Mouse (Mus musculus) heart, adult 2 months (tissue): ENCODE measurements around the gene Gm4513. TPM values are rescaled to one million over a fixed set of nuclear protein-coding genes. Genes with fewer than 3 reads are reported as not detected.
"Not testable (repeated sequence)": the region's sequence is repeated elsewhere in the genome, so short reads cannot be mapped to it uniquely, and the experiment has no call there.

Experiments used
- DNase-seq, 2 experiments: peaks; one replicate each; pipeline ENCODE4 v3.0.0; 2021
- H3K27ac ChIP-seq: fragments of 200-600 bp; 2 replicates; pipeline ENCODE4 v1.8.1; 2022
- H3K27me3 ChIP-seq: fragments of 200-500 bp; 2 replicates; pipeline ENCODE4 v1.6.1; 2012; ENCODE audit warnings: mild to moderate bottlenecking, low read length, inconsistent platforms, mixed read lengths; ENCODE audit not compliant: control insufficient read depth, insufficient read depth
- H3K36me3 ChIP-seq: fragments of 200-500 bp; 2 replicates; pipeline ENCODE4 v1.6.1; 2012; ENCODE audit warnings: low read length, inconsistent platforms; ENCODE audit not compliant: control insufficient read depth, insufficient read depth
- H3K4me1 ChIP-seq: fragments of 200-500 bp; 2 replicates; pipeline ENCODE4 v1.6.1; 2011; ENCODE audit warnings: low read length; ENCODE audit not compliant: control insufficient read depth, insufficient read depth
- H3K4me3 ChIP-seq: fragments of 200-600 bp; 2 replicates; pipeline ENCODE4 v1.8.1; 2022
- H3K79me2 ChIP-seq: fragments of 200-500 bp; replicated peaks from 2 replicates; pipeline ENCODE4 v1.6.1; 2012; ENCODE audit warnings: mild to moderate bottlenecking, inconsistent platforms, low read length, moderate library complexity, mixed read lengths; ENCODE audit not compliant: control insufficient read depth, insufficient read depth
- H3K9ac ChIP-seq: fragments of 200-500 bp; 2 replicates; pipeline ENCODE4 v1.6.1; 2012; ENCODE audit warnings: low read depth, mild to moderate bottlenecking, control low read depth, inconsistent platforms, low read length, mixed read lengths
- WGBS: fragments of 180-500 bp; shearing (Covaris S2); methylation state at CpG from one replicate; pipeline ENCODE4 v1.1.7; 2018; 5-methylcytosine and 5-hydroxymethylcytosine counted together
- intact Hi-C: fragments of 180-260 bp; cut with DNase I; formaldehyde crosslinking; loops from one replicate; pipeline ENCODE4 v1.15.1; 2025
- long read RNA-seq: library from polyadenylated mRNA; stranded (forward); transcript quantifications from one replicate; pipeline ENCODE4 v2.0.0, GENCODE M21; 2021
- polyA plus RNA-seq: library from polyadenylated mRNA; depleted of rRNA; stranded (reverse); fragments of >200 nt; gene quantifications from 2 replicates; pipeline ENCODE4 v1.2.3, GENCODE M21; 2012; rRNA removed
- total RNA-seq, 2 experiments: library from RNA; stranded (reverse); gene quantifications; 2 replicates each; pipeline ENCODE4 v1.2.3; 2021

Gm4513 gene
- total RNA-seq (not detected), polyA plus RNA-seq (not detected in 2 replicates)
- long read RNA-seq, result 0 reads

DNA sequence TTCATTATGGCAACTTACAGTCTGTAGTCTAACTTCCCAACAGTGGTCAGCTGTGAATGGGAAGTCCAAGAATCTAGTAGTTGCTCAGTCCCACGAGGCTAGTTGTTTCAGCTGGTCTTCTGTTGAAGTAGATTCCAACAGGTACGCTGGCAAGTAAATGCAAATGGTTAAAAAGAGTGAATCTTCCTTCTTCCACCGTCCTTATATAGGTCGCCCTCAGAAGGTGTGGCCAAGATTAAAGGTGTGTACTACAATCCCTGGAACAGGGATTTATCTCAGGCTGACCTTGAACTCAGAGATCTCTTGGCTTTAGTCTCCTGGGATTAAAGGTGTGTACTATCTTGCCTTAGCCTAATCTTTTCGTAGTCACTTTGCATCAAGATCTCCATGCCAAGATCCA is at the start of gene Gm4513:
Gene Gm4513, minus strand, starts transcription at position 101 of the 400 bp plus-strand sequence.
- 69% methylated on average over 3 of the region's 5 CpGs for WGBS
- H3K36me3 ChIP-seq, H3K4me1 ChIP-seq, DNase-seq, intact Hi-C loops, H3K9ac ChIP-seq, H3K27me3 ChIP-seq, H3K27ac ChIP-seq, H3K79me2 ChIP-seq, H3K4me3 ChIP-seq: not testable (repeated sequence)

DNA sequence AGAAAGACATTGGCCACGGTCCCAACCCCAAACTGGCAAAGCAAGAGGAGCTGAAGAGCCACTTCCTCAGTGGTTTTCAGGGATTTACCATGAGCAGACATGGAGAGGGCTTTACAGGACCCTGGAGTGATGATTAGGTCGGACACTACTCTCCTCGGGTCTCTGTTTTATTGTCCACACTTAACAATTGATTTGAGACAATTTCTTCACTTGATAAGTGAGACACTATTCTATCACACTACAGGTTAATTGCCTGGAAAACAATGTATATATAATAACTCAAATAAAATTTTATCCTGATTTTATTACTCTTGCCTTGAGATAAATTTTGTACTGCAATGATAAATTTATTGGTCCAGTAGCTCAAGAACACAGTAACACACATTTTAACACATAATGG is 22.7 kb downstream of the Gm4513 start, which contains the start of gene Gm4141:
Gene Gm4141, minus strand, starts transcription at position 101 of the 400 bp plus-strand sequence.
- no CpG with 5 or more reads among the region's 3 CpGs for WGBS
- H3K27ac ChIP-seq, H3K27me3 ChIP-seq, H3K36me3 ChIP-seq, intact Hi-C loops, H3K79me2 ChIP-seq, H3K9ac ChIP-seq, H3K4me1 ChIP-seq, H3K4me3 ChIP-seq, DNase-seq: not testable (repeated sequence)

DNA sequence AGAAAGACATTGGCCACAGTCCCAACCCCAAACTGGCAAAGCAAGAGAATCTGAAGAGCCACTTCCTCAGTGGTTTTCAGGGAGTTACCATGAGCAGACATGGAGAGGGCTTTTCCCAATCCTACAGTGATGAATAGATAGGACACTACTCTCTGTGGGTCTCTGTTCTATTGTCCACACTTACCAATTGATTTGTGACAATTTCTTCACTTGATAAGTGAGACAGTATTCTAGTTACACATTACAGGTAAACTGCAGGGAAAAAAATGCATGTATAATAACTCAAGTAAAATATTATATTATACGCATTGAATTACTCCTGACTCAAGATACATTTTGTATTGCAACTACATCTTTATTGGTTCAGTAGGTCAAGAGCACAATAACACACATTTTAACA is 53.2 kb downstream of the Gm4513 start, which contains the start of gene Gm5726:
Gene Gm5726, minus strand, starts transcription at position 101 of the 400 bp plus-strand sequence.
- intact Hi-C loops, H3K9ac ChIP-seq, H3K36me3 ChIP-seq, H3K4me1 ChIP-seq, H3K27ac ChIP-seq, H3K4me3 ChIP-seq, H3K79me2 ChIP-seq, DNase-seq, H3K27me3 ChIP-seq: not testable (repeated sequence)
- no CpG with 5 or more reads among the region's 1 CpGs for WGBS

Other genes with a start within 250 kb of the Gm4513 start
- not detected for gene Gm5728, start 223.6 kb downstream of the Gm4513 start, total RNA-seq
- gene Gm5728, start 223.6 kb downstream of the Gm4513 start, polyA plus RNA-seq, result not detected in 2 replicates
- not detected for gene Vmn1r100, start 181.1 kb downstream of the Gm4513 start, total RNA-seq
- gene Vmn1r100, start 181.1 kb downstream of the Gm4513 start, polyA plus RNA-seq, result not detected in 2 replicates
- not detected for gene Vmn1r101, start 156.4 kb downstream of the Gm4513 start, total RNA-seq
- gene Vmn1r101, start 156.4 kb downstream of the Gm4513 start, polyA plus RNA-seq, result not detected in 2 replicates
- gene Gm10670, start 124.1 kb downstream of the Gm4513 start, total RNA-seq, result not detected
- not detected in 2 replicates for gene Gm10670, start 124.1 kb downstream of the Gm4513 start, polyA plus RNA-seq
- gene Vmn1r103, start 88.5 kb downstream of the Gm4513 start, total RNA-seq, result not detected
- gene Vmn1r103, start 88.5 kb downstream of the Gm4513 start, polyA plus RNA-seq, result not detected in 2 replicates
- not detected for gene Vmn1r104, start 65.2 kb downstream of the Gm4513 start, total RNA-seq
- not detected in 2 replicates for gene Vmn1r104, start 65.2 kb downstream of the Gm4513 start, polyA plus RNA-seq
- gene Gm5726, start 53.3 kb downstream of the Gm4513 start, total RNA-seq, result not detected
- gene Gm5726, start 53.3 kb downstream of the Gm4513 start, polyA plus RNA-seq, result not detected in 2 replicates
- gene Gm4141, start 22.8 kb downstream of the Gm4513 start, total RNA-seq, result not detected
- not detected in 2 replicates for gene Gm4141, start 22.8 kb downstream of the Gm4513 start, polyA plus RNA-seq
- not detected for gene Vmn1r107, start 69.9 kb upstream of the Gm4513 start, total RNA-seq
- gene Vmn1r107, start 69.9 kb upstream of the Gm4513 start, polyA plus RNA-seq, result not detected in 2 replicates
- gene Vmn1r111, start 104.2 kb upstream of the Gm4513 start, total RNA-seq, result not detected
- not detected in 2 replicates for gene Vmn1r111, start 104.2 kb upstream of the Gm4513 start, polyA plus RNA-seq
- gene Gm10668, start 131.6 kb upstream of the Gm4513 start, total RNA-seq, result not detected
- not detected in 2 replicates for gene Gm10668, start 131.6 kb upstream of the Gm4513 start, polyA plus RNA-seq
- not detected for gene Vmn1r112, start 172.2 kb upstream of the Gm4513 start, total RNA-seq
- gene Vmn1r112, start 172.2 kb upstream of the Gm4513 start, polyA plus RNA-seq, result not detected in 2 replicates
- not detected for gene Vmn1r113, start 188.3 kb upstream of the Gm4513 start, total RNA-seq
- not detected in 2 replicates for gene Vmn1r113, start 188.3 kb upstream of the Gm4513 start, polyA plus RNA-seq
- gene Vmn1r114, start 213.2 kb upstream of the Gm4513 start, total RNA-seq, result not detected
- not detected in 2 replicates for gene Vmn1r114, start 213.2 kb upstream of the Gm4513 start, polyA plus RNA-seq
- gene Vmn1r115, start 246.0 kb upstream of the Gm4513 start, total RNA-seq, result not detected
- not detected in 2 replicates for gene Vmn1r115, start 246.0 kb upstream of the Gm4513 start, polyA plus RNA-seq